Mouse (Mus musculus) embryonic facial prominence, embryonic 15.5 days (tissue): ENCODE results near the gene Olfr902. TPM values are rescaled to one million over a fixed set of nuclear protein-coding genes. Genes with fewer than 3 reads are reported as not detected.
"Not testable (repeated sequence)": the region's sequence is repeated elsewhere in the genome, so short reads cannot be mapped to it uniquely, and the experiment has no call there.

Experiments
- ATAC-seq: fragments of 200-750 bp; cut with Nextera tagmentation; 2 replicates; pipeline ENCODE4 v1.8.0; 2017; ENCODE audit warnings: low read depth, moderate TSS enrichment; ENCODE audit not compliant: insufficient number of reproducible peaks, low FRiP score, low TSS enrichment
- H3K27ac ChIP-seq: fragments of 300-500 bp; sonication (generic); replicated peaks from 2 replicates; pipeline ENCODE4 v1.5.1; 2015; ENCODE audit warnings: mild to moderate bottlenecking, inconsistent platforms
- H3K27me3 ChIP-seq: fragments of 300-500 bp; sonication (generic); 2 replicates; pipeline ENCODE4 v1.6.1; 2015; ENCODE audit warnings: inconsistent platforms
- H3K36me3 ChIP-seq: fragments of 300-500 bp; sonication (generic); 2 replicates; pipeline ENCODE4 v1.6.1; 2015; ENCODE audit warnings: mild to moderate bottlenecking, inconsistent platforms
- H3K4me1 ChIP-seq: fragments of 300-500 bp; sonication (generic); 2 replicates; pipeline ENCODE4 v1.6.1; 2015; ENCODE audit warnings: inconsistent platforms
- H3K4me2 ChIP-seq: fragments of 300-500 bp; sonication (generic); replicated peaks from 2 replicates; pipeline ENCODE4 v1.6.1; 2015; ENCODE audit warnings: mild to moderate bottlenecking, inconsistent platforms
- H3K4me3 ChIP-seq: fragments of 300-500 bp; sonication (generic); replicated peaks from 2 replicates; pipeline ENCODE4 v1.5.1; 2015; ENCODE audit warnings: mild to moderate bottlenecking, inconsistent platforms
- H3K9ac ChIP-seq: fragments of 300-500 bp; sonication (generic); 2 replicates; pipeline ENCODE4 v1.6.1; 2015; ENCODE audit warnings: inconsistent platforms
- H3K9me3 ChIP-seq: fragments of 300-500 bp; sonication (generic); replicated peaks from 2 replicates; pipeline ENCODE4 v1.6.1; 2016; ENCODE audit warnings: inconsistent platforms
- WGBS: fragments of 180-500 bp; shearing (Covaris S2); methylation state at CpG from one replicate; pipeline ENCODE4 v1.1.7; 2015; 5-methylcytosine and 5-hydroxymethylcytosine counted together
- polyA plus RNA-seq: library from polyadenylated mRNA; unstranded; fragments of >200 nt; fragmentation: Nextera tagmentation; extraction: Ambion mirVana; gene quantifications from 2 replicates; pipeline ENCODE4 v1.2.1, GENCODE M21; 2015

Gene Olfr902
- not detected in 2 replicates for polyA plus RNA-seq

- no peaks in the 10 kb centered on the region for H3K4me1 ChIP-seq
- H3K4me3 ChIP-seq = no peak within 1 kb of the TSS
- ATAC-seq = no peak
- H3K9me3 ChIP-seq = no peaks in the 10 kb centered on the region
- H3K9ac ChIP-seq = no peak within 1 kb of the TSS
- H3K27ac ChIP-seq = no peak within 1 kb of the TSS
- 82% methylated on average over 5 of the region's 5 CpGs for WGBS
- no peaks in the 10 kb centered on the region for H3K27me3 ChIP-seq
- no peak within 1 kb of the TSS for H3K4me2 ChIP-seq
- H3K36me3 ChIP-seq = no peaks in the 10 kb centered on the region
These were observed at the start of gene Olfr902 for GRCm38 (mm10) chr9:38447352-38447751. Olfr902 (plus strand) TSS chr9:38447652.

DNA sequence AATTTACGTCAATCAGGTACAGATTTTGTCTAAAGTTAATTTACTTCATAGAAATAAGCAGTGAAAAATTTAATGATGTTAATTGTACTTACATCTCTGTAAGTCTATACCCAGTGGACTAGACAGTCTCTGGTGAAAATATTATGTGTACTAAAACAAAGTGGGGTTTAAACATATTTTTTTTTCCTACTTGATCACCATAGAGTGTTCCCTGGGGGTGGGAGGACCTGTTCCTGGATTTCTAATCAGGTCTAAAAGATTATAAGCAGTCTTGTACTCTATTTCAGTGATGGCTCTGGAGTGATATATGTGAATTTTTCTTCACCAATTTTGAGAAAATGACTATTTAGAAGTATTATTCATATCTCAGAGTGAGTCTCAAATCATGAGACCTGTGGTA is 46.1 kb upstream of the Olfr902 start, which contains the start of gene Olfr147:
Olfr147 (plus strand) TSS at position 301 of the 400 bp plus-strand sequence.
- H3K9ac ChIP-seq = no peak within 1 kb of the TSS
- H3K4me1 ChIP-seq = no peaks in the 10 kb centered on the region
- H3K27me3 ChIP-seq = no peaks in the 10 kb centered on the region
- no peaks in the 10 kb centered on the region for H3K36me3 ChIP-seq
- ATAC-seq = no peak
- no peaks in the 10 kb centered on the region for H3K9me3 ChIP-seq
- H3K4me3 ChIP-seq = no peak within 1 kb of the TSS
- 70% methylated on average over 1 of the region's 1 CpGs for WGBS
- no peak within 1 kb of the TSS for H3K27ac ChIP-seq
- H3K4me2 ChIP-seq = no peak within 1 kb of the TSS

- not testable (repeated sequence) for ATAC-seq, H3K27ac ChIP-seq, H3K9ac ChIP-seq, H3K4me1 ChIP-seq, H3K36me3 ChIP-seq, H3K27me3 ChIP-seq, H3K9me3 ChIP-seq, H3K4me2 ChIP-seq, H3K4me3 ChIP-seq
- WGBS = 92% methylated on average over 3 of the region's 3 CpGs
These were observed 40.0 kb upstream of the Olfr902 start for GRCm38 (mm10) chr9:38407502-38407901.

GRCm38 (mm10) chr9:38413502-38413901 is 34.0 kb upstream of the Olfr902 start:
- not testable (repeated sequence) for H3K4me3 ChIP-seq, H3K27me3 ChIP-seq, H3K4me1 ChIP-seq, H3K9ac ChIP-seq, H3K27ac ChIP-seq, H3K36me3 ChIP-seq, ATAC-seq, H3K4me2 ChIP-seq, H3K9me3 ChIP-seq
- 89% methylated on average over 14 of the region's 14 CpGs for WGBS

GRCm38 (mm10) chr9:38423801-38424200 is 23.7 kb upstream of the Olfr902 start:
- H3K4me3 ChIP-seq = no peak overlapping the region
- no peak overlapping the region for H3K27ac ChIP-seq
- H3K4me2 ChIP-seq = no peak overlapping the region
- H3K9me3 ChIP-seq = no peaks in the 10 kb centered on the region
- H3K36me3 ChIP-seq = no peaks in the 10 kb centered on the region
- H3K27me3 ChIP-seq = no peaks in the 10 kb centered on the region
- H3K9ac ChIP-seq = no peak overlapping the region
- H3K4me1 ChIP-seq = no peaks in the 10 kb centered on the region
- no peak for ATAC-seq

GRCm38 (mm10) chr9:38427026-38427425 is 20.4 kb upstream of the Olfr902 start:
- Histone ChIP-seq H3K36me3 (no peaks in the 10 kb centered on the region), H3K27me3 (no peaks in the 10 kb centered on the region), H3K4me3 (no peak overlapping the region), H3K9me3 (no peaks in the 10 kb centered on the region), H3K4me1 (no peaks in the 10 kb centered on the region), H3K27ac (no peak overlapping the region), H3K9ac (no peak overlapping the region), H3K4me2 (no peak overlapping the region)
- WGBS = 49% methylated on average over 1 of the region's 1 CpGs
- ATAC-seq = no peak

GRCm38 (mm10) chr9:38429155-38429554 is 18.3 kb upstream of the Olfr902 start, which contains the start of gene Olfr901:
Olfr901 (plus strand) TSS chr9:38429455.
- no peaks in the 10 kb centered on the region for H3K36me3 ChIP-seq
- H3K4me3 ChIP-seq = no peak within 1 kb of the TSS
- H3K27ac ChIP-seq = no peak within 1 kb of the TSS
- no peaks in the 10 kb centered on the region for H3K4me1 ChIP-seq
- no peaks in the 10 kb centered on the region for H3K27me3 ChIP-seq
- no peak within 1 kb of the TSS for H3K9ac ChIP-seq
- 85% methylated on average over 1 of the region's 1 CpGs for WGBS
- no peak within 1 kb of the TSS for H3K4me2 ChIP-seq
- ATAC-seq = no peak
- H3K9me3 ChIP-seq = no peaks in the 10 kb centered on the region

GRCm38 (mm10) chr9:38462844-38463243 is 15.4 kb downstream of the Olfr902 start, which contains the start of gene Olfr904:
Olfr904 (plus strand) TSS chr9:38463144.
- Histone ChIP-seq H3K27me3 (no peaks in the 10 kb centered on the region), H3K9ac (no peak within 1 kb of the TSS), H3K4me3 (no peak within 1 kb of the TSS), H3K4me2 (no peak within 1 kb of the TSS), H3K27ac (no peak within 1 kb of the TSS), H3K4me1 (no peaks in the 10 kb centered on the region), H3K9me3 (no peaks in the 10 kb centered on the region), H3K36me3 (no peaks in the 10 kb centered on the region)
- no peak for ATAC-seq

- no peaks in the 10 kb centered on the region for H3K27me3 ChIP-seq
- no peaks in the 10 kb centered on the region for H3K4me1 ChIP-seq
- H3K36me3 ChIP-seq = no peaks in the 10 kb centered on the region
- no peaks in the 10 kb centered on the region for H3K9me3 ChIP-seq
- H3K27ac ChIP-seq = no peak within 1 kb of the TSS
- H3K4me2 ChIP-seq = no peak within 1 kb of the TSS
- no peak within 1 kb of the TSS for H3K9ac ChIP-seq
- H3K4me3 ChIP-seq = no peak within 1 kb of the TSS
- ATAC-seq = no peak
These were observed 23.4 kb downstream of the Olfr902 start, which contains the start of gene Olfr905 for GRCm38 (mm10) chr9:38470807-38471206. Olfr905 (plus strand) TSS chr9:38471107.

GRCm38 (mm10) chr9:38486785-38487184 is 39.3 kb downstream of the Olfr902 start, which contains the start of gene Olfr906:
Olfr906 (plus strand) TSS chr9:38487085.
- no peaks in the 10 kb centered on the region for H3K4me1 ChIP-seq
- H3K27me3 ChIP-seq = no peaks in the 10 kb centered on the region
- H3K9me3 ChIP-seq = no peaks in the 10 kb centered on the region
- H3K9ac ChIP-seq = no peak within 1 kb of the TSS
- H3K4me3 ChIP-seq = no peak within 1 kb of the TSS
- H3K27ac ChIP-seq = no peak within 1 kb of the TSS
- WGBS = 81% methylated on average over 3 of the region's 3 CpGs
- H3K36me3 ChIP-seq = no peaks in the 10 kb centered on the region
- no peak for ATAC-seq
- H3K4me2 ChIP-seq = no peak within 1 kb of the TSS

DNA sequence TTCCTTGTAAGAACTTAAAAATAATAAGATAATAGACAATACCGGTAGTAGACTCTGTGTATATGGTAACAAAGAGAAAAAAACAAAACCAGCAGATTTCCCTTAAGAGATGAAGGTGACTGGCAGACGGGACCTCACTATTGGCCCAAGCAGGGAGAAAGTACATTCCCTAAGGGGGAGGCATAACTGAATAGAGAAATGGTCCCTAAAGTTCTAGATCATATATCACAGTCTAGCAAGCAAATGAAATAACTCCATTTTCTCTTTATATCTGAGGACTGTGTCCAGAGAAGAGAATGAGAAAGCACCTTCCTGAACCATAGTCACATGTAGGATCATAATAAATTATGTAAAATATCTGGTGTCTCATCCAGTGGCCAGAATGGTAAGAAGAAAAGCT is 48.0 kb downstream of the Olfr902 start, which contains the start of gene Olfr907:
Olfr907 (plus strand) TSS at position 301 of the 400 bp plus-strand sequence.
- H3K27ac ChIP-seq = no peak within 1 kb of the TSS
- H3K9me3 ChIP-seq = no peaks in the 10 kb centered on the region
- H3K4me1 ChIP-seq = no peaks in the 10 kb centered on the region
- H3K4me2 ChIP-seq = no peak within 1 kb of the TSS
- H3K27me3 ChIP-seq = no peaks in the 10 kb centered on the region
- 68% methylated on average over 2 of the region's 2 CpGs for WGBS
- H3K36me3 ChIP-seq = no peaks in the 10 kb centered on the region
- H3K4me3 ChIP-seq = no peak within 1 kb of the TSS
- no peak within 1 kb of the TSS for H3K9ac ChIP-seq
- ATAC-seq = no peak
